Mouse (Mus musculus) MEL (cell line): ENCODE data around the gene Wfdc12.

Experiments
- CHD1 ChIP-seq: IDR thresholded peaks from 2 replicates; pipeline ENCODE4 v1.6.1; 2012; ENCODE audit warnings: low read depth, mild to moderate bottlenecking, inconsistent platforms, low read length, improper control_type of control experiment
- GATA1 ChIP-seq: IDR thresholded peaks from 2 replicates; pipeline ENCODE4 v1.6.1; 2011; ENCODE audit warnings: low read depth, low read length, improper control_type of control experiment
- MAFK ChIP-seq: IDR thresholded peaks from 2 replicates; pipeline ENCODE4 v1.6.1; 2011; ENCODE audit warnings: low read depth, mild to moderate bottlenecking, low read length, improper control_type of control experiment, borderline replicate concordance
- NELFE ChIP-seq: IDR thresholded peaks from 2 replicates; pipeline ENCODE4 v1.6.1; 2011; ENCODE audit warnings: low read depth, low read length, improper control_type of control experiment
- POLR2A ChIP-seq, 2 experiments: IDR thresholded peaks; 2 replicates each; pipeline ENCODE4 v1.6.1; 2011 to 2012; ENCODE audit warnings: low read length in 2 of 2, mild to moderate bottlenecking in 2 of 2, control low read depth in 1 of 2, improper control_type of control experiment in 1 of 2, low read depth in 1 of 2, moderate library complexity in 1 of 2; ENCODE audit not compliant: control insufficient read depth in 1 of 2, insufficient read depth in 1 of 2, poor library complexity in 1 of 2
- RAD21 ChIP-seq: IDR thresholded peaks from 2 replicates; pipeline ENCODE4 v1.6.1; 2011; ENCODE audit warnings: mild to moderate bottlenecking, low read depth, low read length, improper control_type of control experiment
- ZKSCAN1 ChIP-seq: IDR thresholded peaks from 2 replicates; pipeline ENCODE4 v1.6.1; 2012; ENCODE audit warnings: low read depth, mild to moderate bottlenecking, inconsistent platforms, low read length, improper control_type of control experiment, moderate library complexity

GRCm38 (mm10) chr2:164210892-164211291 is 20.5 kb upstream of the Wfdc12 start:
- TF ChIP-seq NELFE (no peak), ZKSCAN1 (no peak), RAD21 (no peak), MAFK (no peak), POLR2A (IDR thresholded peaks at IDR 0.05; ENCODE audit: control insufficient read depth in 1 of 2, insufficient read depth in 1 of 2, low read depth in 1 of 2, low read length in 2 of 2, poor library complexity in 1 of 2) (no peak), CHD1 (no peak), GATA1 (no peak)
